Mouse (Mus musculus): ENCODE results near the gene Usp2. TPM values are rescaled to one million over a fixed set of nuclear protein-coding genes. Genes with fewer than 3 reads are reported as not detected.

Gene Usp2
- polyA plus RNA-seq (2015; fragmentation: Nextera tagmentation; extraction: Ambion mirVana) = 3.7 and 4.3 TPM in 2 replicates

GRCm38 (mm10) chr9:44066785-44067225, at the start of gene Usp2:
TSS of gene Usp2 (plus strand) at chr9:44067021.
- peak within 1 kb of the TSS; percentile 84 for H3K4me2 ChIP-seq
- H3K4me1 ChIP-seq (replicated peaks) = peaks cover 17% of the 10 kb centered on the region
- H3K27ac ChIP-seq (replicated peaks) = no peak within 1 kb of the TSS
- peak within 1 kb of the TSS; percentile 44 for H3K9ac ChIP-seq
- H3K36me3 ChIP-seq (replicated peaks) = no peaks in the 10 kb centered on the region
- ATAC-seq (ENCODE audit: insufficient read depth) = peak; percentile 86
- H3K9me3 ChIP-seq (replicated peaks) = no peaks in the 10 kb centered on the region
- peaks cover 18% of the 10 kb centered on the region for H3K27me3 ChIP-seq
- H3K4me3 ChIP-seq (replicated peaks) = peak within 1 kb of the TSS; percentile 51
- 0% methylated on average over 38 of the region's 38 CpGs for WGBS (ENCODE audit: insufficient replicate concordance)

GRCm38 (mm10) chr9:44017846-44018245, 49.0 kb upstream of the Usp2 start:
- H3K36me3 ChIP-seq (replicated peaks) = no peaks in the 10 kb centered on the region
- no peaks in the 10 kb centered on the region for H3K4me1 ChIP-seq (replicated peaks)
- WGBS (ENCODE audit: insufficient replicate concordance) = 60% methylated on average over 5 of the region's 5 CpGs
- H3K9me3 ChIP-seq (replicated peaks) = no peaks in the 10 kb centered on the region
- no peak overlapping the region for H3K4me2 ChIP-seq
- H3K27me3 ChIP-seq = no peaks in the 10 kb centered on the region
- no peak overlapping the region for H3K9ac ChIP-seq
- H3K4me3 ChIP-seq (replicated peaks) = no peak overlapping the region
- no peak for ATAC-seq (ENCODE audit: insufficient read depth)
- no peak overlapping the region for H3K27ac ChIP-seq (replicated peaks)

- no peak for ATAC-seq (ENCODE audit: insufficient read depth)
- WGBS (ENCODE audit: insufficient replicate concordance) = 47% methylated on average over 7 of the region's 7 CpGs
- no peaks in the 10 kb centered on the region for H3K36me3 ChIP-seq (replicated peaks)
Observed at GRCm38 (mm10) chr9:44020001-44020400, 46.8 kb upstream of the Usp2 start.

GRCm38 (mm10) chr9:44022100-44022847, 44.5 kb upstream of the Usp2 start:
- ATAC-seq (ENCODE audit: insufficient read depth) = no peak
- Histone ChIP-seq H3K36me3 (replicated peaks) (no peaks in the 10 kb centered on the region), H3K9ac (no peak overlapping the region), H3K4me1 (replicated peaks) (no peaks in the 10 kb centered on the region), H3K9me3 (replicated peaks) (no peaks in the 10 kb centered on the region), H3K4me2 (no peak overlapping the region), H3K27ac (replicated peaks) (no peak overlapping the region), H3K4me3 (replicated peaks) (no peak overlapping the region), H3K27me3 (no peaks in the 10 kb centered on the region)
- 65% methylated on average over 8 of the region's 8 CpGs for WGBS (ENCODE audit: insufficient replicate concordance)

More at GRCm38 (mm10) chr9:44020001-44020400, 46.8 kb upstream of the Usp2 start:
- no peak overlapping the region for H3K9ac ChIP-seq
- H3K9me3 ChIP-seq (replicated peaks) = no peaks in the 10 kb centered on the region
- no peak overlapping the region for H3K27ac ChIP-seq (replicated peaks)
- no peaks in the 10 kb centered on the region for H3K4me1 ChIP-seq (replicated peaks)
- H3K4me3 ChIP-seq (replicated peaks) = no peak overlapping the region
- H3K27me3 ChIP-seq = no peaks in the 10 kb centered on the region
- H3K4me2 ChIP-seq = no peak overlapping the region

- no peaks in the 10 kb centered on the region for H3K9me3 ChIP-seq (replicated peaks)
- H3K4me2 ChIP-seq = no peak overlapping the region
- H3K27me3 ChIP-seq = no peaks in the 10 kb centered on the region
- no peak for ATAC-seq (ENCODE audit: insufficient read depth)
- H3K9ac ChIP-seq = no peak overlapping the region
- WGBS (ENCODE audit: insufficient replicate concordance) = 29% methylated on average over 3 of the region's 3 CpGs
- H3K4me3 ChIP-seq (replicated peaks) = no peak overlapping the region
- no peaks in the 10 kb centered on the region for H3K36me3 ChIP-seq (replicated peaks)
- no peaks in the 10 kb centered on the region for H3K4me1 ChIP-seq (replicated peaks)
- H3K27ac ChIP-seq (replicated peaks) = no peak overlapping the region
Observed at GRCm38 (mm10) chr9:44024096-44024495, 42.7 kb upstream of the Usp2 start.

- Histone ChIP-seq H3K27ac (replicated peaks) (no peak overlapping the region), H3K4me1 (replicated peaks) (no peaks in the 10 kb centered on the region), H3K4me2 (no peak overlapping the region), H3K4me3 (replicated peaks) (no peak overlapping the region), H3K27me3 (no peaks in the 10 kb centered on the region), H3K9ac (no peak overlapping the region), H3K36me3 (replicated peaks) (no peaks in the 10 kb centered on the region), H3K9me3 (replicated peaks) (no peaks in the 10 kb centered on the region)
- 31% methylated on average over 5 of the region's 5 CpGs for whole genome bisulfite sequencing (ENCODE audit: insufficient replicate concordance)
- no peak for ATAC-seq (ENCODE audit: insufficient read depth)
Observed at GRCm38 (mm10) chr9:44029580-44030236, 37.1 kb upstream of the Usp2 start.

GRCm38 (mm10) chr9:44030646-44031045, 36.2 kb upstream of the Usp2 start:
- Histone ChIP-seq H3K9ac (no peak overlapping the region), H3K36me3 (replicated peaks) (no peaks in the 10 kb centered on the region), H3K9me3 (replicated peaks) (no peaks in the 10 kb centered on the region), H3K27me3 (no peaks in the 10 kb centered on the region), H3K4me1 (replicated peaks) (no peaks in the 10 kb centered on the region), H3K27ac (replicated peaks) (no peak overlapping the region), H3K4me3 (replicated peaks) (no peak overlapping the region), H3K4me2 (no peak overlapping the region)
- ATAC-seq (ENCODE audit: insufficient read depth) = no peak
- 68% methylated on average over 4 of the region's 4 CpGs for WGBS (ENCODE audit: insufficient replicate concordance)

GRCm38 (mm10) chr9:44031079-44031478, 35.7 kb upstream of the Usp2 start:
- no peak overlapping the region for H3K4me2 ChIP-seq
- H3K9ac ChIP-seq = no peak overlapping the region
- 26% methylated on average over 5 of the region's 5 CpGs for WGBS (ENCODE audit: insufficient replicate concordance)
- H3K9me3 ChIP-seq (replicated peaks) = no peaks in the 10 kb centered on the region
- H3K27ac ChIP-seq (replicated peaks) = no peak overlapping the region
- H3K4me1 ChIP-seq (replicated peaks) = no peaks in the 10 kb centered on the region
- no peaks in the 10 kb centered on the region for H3K36me3 ChIP-seq (replicated peaks)
- no peaks in the 10 kb centered on the region for H3K27me3 ChIP-seq
- no peak for ATAC-seq (ENCODE audit: insufficient read depth)
- H3K4me3 ChIP-seq (replicated peaks) = no peak overlapping the region

- Histone ChIP-seq H3K27me3 (no peaks in the 10 kb centered on the region), H3K4me1 (replicated peaks) (no peaks in the 10 kb centered on the region), H3K9ac (no peak overlapping the region), H3K9me3 (replicated peaks) (no peaks in the 10 kb centered on the region), H3K27ac (replicated peaks) (no peak overlapping the region), H3K4me2 (no peak overlapping the region), H3K36me3 (replicated peaks) (no peaks in the 10 kb centered on the region), H3K4me3 (replicated peaks) (no peak overlapping the region)
- 55% methylated on average over 4 of the region's 4 CpGs for WGBS (ENCODE audit: insufficient replicate concordance)
- no peak for ATAC-seq (ENCODE audit: insufficient read depth)
Observed at GRCm38 (mm10) chr9:44031946-44032345, 34.9 kb upstream of the Usp2 start.

GRCm38 (mm10) chr9:44033317-44033716, 33.5 kb upstream of the Usp2 start:
- H3K9me3 ChIP-seq (replicated peaks) = no peaks in the 10 kb centered on the region
- H3K36me3 ChIP-seq (replicated peaks) = no peaks in the 10 kb centered on the region
- H3K9ac ChIP-seq = no peak overlapping the region
- ATAC-seq (ENCODE audit: insufficient read depth) = no peak
- H3K4me2 ChIP-seq = no peak overlapping the region
- H3K4me3 ChIP-seq (replicated peaks) = no peak overlapping the region
- no peak overlapping the region for H3K27ac ChIP-seq (replicated peaks)
- H3K4me1 ChIP-seq (replicated peaks) = no peaks in the 10 kb centered on the region
- WGBS (ENCODE audit: insufficient replicate concordance) = 79% methylated on average over 5 of the region's 5 CpGs
- no peaks in the 10 kb centered on the region for H3K27me3 ChIP-seq

GRCm38 (mm10) chr9:44033957-44034727, 32.7 kb upstream of the Usp2 start:
- no peak for ATAC-seq (ENCODE audit: insufficient read depth)
- Histone ChIP-seq H3K27me3 (no peaks in the 10 kb centered on the region), H3K4me1 (replicated peaks) (no peaks in the 10 kb centered on the region), H3K36me3 (replicated peaks) (no peaks in the 10 kb centered on the region), H3K9ac (no peak overlapping the region), H3K9me3 (replicated peaks) (no peaks in the 10 kb centered on the region), H3K4me2 (no peak overlapping the region), H3K27ac (replicated peaks) (no peak overlapping the region), H3K4me3 (replicated peaks) (no peak overlapping the region)
- 37% methylated on average over 13 of the region's 13 CpGs for WGBS (ENCODE audit: insufficient replicate concordance)
